Mouse (Mus musculus): ENCODE data around the gene Ncf1.
A peak's percentile ranks its signal among the peaks of the same experiment; 100 is the strongest.

DNA sequence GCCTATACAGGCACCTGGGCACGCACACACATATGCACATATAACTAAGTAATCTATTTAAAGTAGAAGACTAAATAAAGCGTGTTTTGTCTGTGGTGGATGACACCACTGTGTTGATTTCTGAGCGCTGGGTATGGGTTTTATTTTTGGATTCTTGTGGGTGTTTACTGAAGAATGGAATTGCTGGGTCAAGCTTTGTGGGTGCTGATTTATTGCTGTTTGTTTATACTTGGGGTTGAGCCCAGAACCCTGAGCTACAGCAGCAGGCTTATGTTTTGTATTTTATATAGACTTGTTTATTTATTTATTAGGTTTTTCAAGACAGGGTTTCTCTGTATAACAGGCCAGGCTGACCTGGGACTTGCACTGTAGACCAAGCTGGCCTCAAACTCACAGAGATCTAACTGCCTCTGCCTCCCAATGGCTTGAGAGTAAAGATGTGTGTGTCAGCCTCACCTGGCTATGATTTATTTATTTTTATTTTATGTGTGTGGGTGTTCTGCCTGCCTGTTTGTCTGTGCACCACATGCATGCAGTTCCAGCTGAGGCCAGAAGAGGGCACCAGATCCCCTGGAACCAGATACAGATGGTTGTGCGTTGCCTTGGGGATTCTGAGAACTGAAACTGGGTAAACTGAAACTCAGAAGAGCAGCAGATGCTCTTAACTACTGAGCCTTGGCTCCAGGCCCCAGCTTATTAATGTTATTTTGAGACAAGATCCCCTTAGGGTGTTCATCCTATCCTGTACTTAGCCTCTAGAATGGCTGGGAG is 42.3 kb downstream of the Ncf1 start:
- peak; percentile 88 for TF ChIP-seq CTCF (IDR thresholded peaks at IDR 0.05)
- TF ChIP-seq EP300 (IDR thresholded peaks at IDR 0.05; ENCODE audit: insufficient read depth, low read depth, low read length), result 0 out of 2 replicates have a peak, but pooled peaks have one; percentile 13
